Mouse (Mus musculus) E14TG2a.4 (cell line): ENCODE data around the gene Klrg2.

Experiments used
- CTCF ChIP-seq: conservative IDR thresholded peaks from 2 replicates; pipeline ENCODE4 v1.5.1; 2014; ENCODE audit warnings: low read length
- POU5F1 ChIP-seq: IDR thresholded peaks from 2 replicates; pipeline ENCODE4 v1.6.1; 2014; ENCODE audit warnings: low read length, borderline replicate concordance

- no peak for TF ChIP-seq CTCF
- no peak for TF ChIP-seq POU5F1
Measured at GRCm38 (mm10) chr6:38623457-38623856, 13.6 kb downstream of the Klrg2 start.
